Mouse (Mus musculus) hindbrain, embryonic 14.5 days (tissue): ENCODE results near the gene Apex1. TPM values are rescaled to one million over a fixed set of nuclear protein-coding genes. Genes with fewer than 3 reads are reported as not detected.
A peak's percentile ranks its signal among the peaks of the same experiment; 100 is the strongest.
"Not testable (repeated sequence)": the region's sequence is repeated elsewhere in the genome, so short reads cannot be mapped to it uniquely, and the experiment has no call there.

ENCODE experiments used
- ATAC-seq: fragments of 200-750 bp; cut with Nextera tagmentation; 2 replicates; pipeline ENCODE4 v1.8.0; 2017; ENCODE audit warnings: moderate number of reproducible peaks, mild to moderate bottlenecking, moderate TSS enrichment, moderate library complexity; ENCODE audit not compliant: low FRiP score
- DNase-seq: peaks from one replicate; pipeline ENCODE4 v3.0.0-alpha.2; 2015; ENCODE audit warnings: low spot score
- H3K27ac ChIP-seq: fragments of 300-500 bp; sonication (generic); 2 replicates; pipeline ENCODE4 v1.5.1; 2014; ENCODE audit warnings: mild to moderate bottlenecking, moderate library complexity
- H3K27me3 ChIP-seq: fragments of 300-500 bp; sonication (generic); 2 replicates; pipeline ENCODE4 v1.6.1; 2014; ENCODE audit warnings: mild to moderate bottlenecking, low read length, mixed read lengths; ENCODE audit not compliant: control insufficient read depth, insufficient read depth
- H3K36me3 ChIP-seq: fragments of 300-500 bp; sonication (generic); replicated peaks from 2 replicates; pipeline ENCODE4 v1.6.1; 2014; ENCODE audit not compliant: control insufficient read depth, insufficient read depth
- H3K4me1 ChIP-seq: fragments of 300-500 bp; sonication (generic); replicated peaks from 2 replicates; pipeline ENCODE4 v1.6.1; 2014; ENCODE audit warnings: antibody characterized with exemption, low read length, mixed read lengths; ENCODE audit not compliant: control insufficient read depth, insufficient read depth
- H3K4me2 ChIP-seq: fragments of 300-500 bp; sonication (generic); replicated peaks from 2 replicates; pipeline ENCODE4 v1.6.1; 2014; ENCODE audit warnings: mild to moderate bottlenecking, moderate library complexity
- H3K4me3 ChIP-seq: fragments of 300-500 bp; sonication (generic); replicated peaks from 2 replicates; pipeline ENCODE4 v1.5.1; 2014; ENCODE audit warnings: mild to moderate bottlenecking, low read length
- H3K9ac ChIP-seq: fragments of 300-500 bp; sonication (generic); 2 replicates; pipeline ENCODE4 v1.6.1; 2014
- H3K9me3 ChIP-seq: fragments of 300-500 bp; sonication (generic); 2 replicates; pipeline ENCODE4 v1.6.1; 2016; ENCODE audit warnings: low read length; ENCODE audit not compliant: control insufficient read depth
- WGBS: fragments of 180-500 bp; shearing (Covaris S2); extraction: QIAGEN DNeasy Blood & Tissue Kit; methylation state at CpG from one replicate; pipeline ENCODE4 v1.1.7; 2014; 5-methylcytosine and 5-hydroxymethylcytosine counted together
- polyA plus RNA-seq: library from polyadenylated mRNA; unstranded; fragments of >200 nt; fragmentation: Nextera tagmentation; extraction: Ambion mirVana; gene quantifications from 2 replicates; pipeline ENCODE4 v1.2.1, GENCODE M21; 2014

Apex1 gene
- polyA plus RNA-seq, 1 experiment from 2014 or later, result 165 TPM

DNA sequence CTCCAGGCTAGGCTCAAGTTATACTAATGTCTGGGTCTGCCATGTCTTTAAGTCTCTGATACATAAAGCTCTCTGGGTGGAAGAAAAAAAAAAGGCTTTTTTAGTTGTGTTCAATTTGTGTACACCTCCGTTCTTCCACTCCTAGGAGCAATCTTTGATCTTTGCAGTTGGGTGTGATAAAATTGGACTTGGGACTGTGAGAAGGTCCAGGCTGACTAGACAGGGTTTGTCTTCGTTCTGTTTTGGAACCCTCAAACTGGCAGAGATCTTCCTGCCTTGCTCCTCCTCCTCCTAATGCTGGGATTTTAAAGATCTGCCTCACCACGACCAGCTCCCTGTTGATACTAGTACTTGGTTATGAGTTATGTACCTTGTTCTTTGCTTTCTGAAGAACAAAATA, 32.4 kb downstream of the Apex1 start:
- H3K27ac ChIP-seq, H3K4me1 ChIP-seq, H3K27me3 ChIP-seq, H3K9ac ChIP-seq, H3K4me2 ChIP-seq, H3K4me3 ChIP-seq, H3K9me3 ChIP-seq, ATAC-seq, DNase-seq, H3K36me3 ChIP-seq: not testable (repeated sequence)
- 90% methylated on average over 3 of the region's 3 CpGs for WGBS

DNA sequence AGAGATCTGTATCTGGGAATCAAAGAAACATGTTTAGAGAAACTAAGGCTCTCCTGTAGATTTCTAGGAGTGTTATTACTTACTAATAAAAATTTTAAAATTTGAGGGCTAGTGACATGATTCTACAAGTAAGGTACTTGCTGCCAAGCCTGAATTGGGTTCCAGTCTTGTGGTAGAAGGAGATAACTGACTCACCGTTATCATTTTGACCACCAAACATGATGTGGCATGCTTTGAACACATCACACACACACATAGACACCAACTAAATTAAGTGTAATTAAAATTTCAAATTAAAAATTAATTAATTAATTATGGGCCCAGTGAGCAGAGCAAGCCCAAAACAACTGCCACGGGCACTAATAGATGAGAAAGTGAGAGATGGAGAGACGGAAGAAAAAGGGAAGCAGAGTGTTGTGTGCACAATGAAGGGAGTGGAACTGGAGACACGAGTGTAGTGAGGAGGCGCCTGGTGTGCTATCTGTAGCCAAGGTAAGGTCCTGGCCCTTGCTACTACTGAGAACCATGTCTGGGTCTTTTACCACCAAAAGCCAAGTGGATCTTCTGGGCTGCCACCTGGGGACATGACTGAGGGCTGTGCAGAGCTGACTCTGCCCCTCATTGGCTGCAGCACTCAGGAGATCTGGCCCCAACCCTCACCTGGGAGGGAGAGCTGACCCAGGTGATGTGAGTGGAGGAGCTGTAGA, 33.7 kb downstream of the Apex1 start:
- H3K4me1 ChIP-seq, DNase-seq: not testable (repeated sequence)

DNA sequence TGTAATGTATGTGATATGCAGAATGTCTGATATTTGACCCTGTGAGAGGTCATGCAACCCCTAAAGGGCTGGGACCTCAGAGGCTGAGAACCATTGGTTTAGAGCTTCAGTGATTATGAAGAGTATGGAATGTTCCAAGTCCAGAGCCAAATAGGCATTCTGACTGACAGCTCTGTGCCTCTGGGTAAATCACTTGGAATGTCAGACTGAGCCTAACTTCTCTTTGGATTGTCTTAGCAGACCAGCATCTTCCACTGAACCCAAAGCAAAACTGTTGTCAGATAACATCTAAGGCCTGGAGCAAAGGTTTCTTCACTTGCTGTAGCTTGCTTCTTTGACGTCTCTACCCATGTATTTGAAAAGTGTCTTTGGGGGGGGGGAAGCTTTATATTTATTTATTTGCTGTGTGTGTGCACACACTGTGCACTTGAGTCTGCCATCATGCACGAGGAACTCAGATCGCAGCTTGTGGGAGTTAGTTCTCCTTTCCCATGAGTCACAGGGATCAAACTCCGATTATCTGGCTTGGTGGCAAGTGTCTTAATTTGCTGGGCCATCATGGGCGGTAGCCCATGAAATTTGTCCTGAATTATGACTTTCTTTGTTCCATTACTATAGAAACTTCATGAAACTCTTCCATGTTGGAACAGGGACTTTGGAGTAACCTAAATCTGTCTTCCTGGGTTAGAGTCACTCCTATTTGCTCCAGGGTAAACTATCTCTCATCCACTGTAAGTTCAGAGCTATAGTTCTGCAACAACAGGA, 43.6 kb downstream of the Apex1 start:
- ATAC-seq (no peak), DNase-seq (no peak)
- no peaks in the 10 kb centered on the region for H3K27me3 ChIP-seq
- no peaks in the 10 kb centered on the region for H3K9me3 ChIP-seq
- no peak overlapping the region for H3K4me2 ChIP-seq
- H3K36me3 ChIP-seq, result no peaks in the 10 kb centered on the region
- no peak overlapping the region for H3K9ac ChIP-seq
- H3K4me3 ChIP-seq, result no peak overlapping the region
- WGBS, result 78% methylated on average over 5 of the region's 5 CpGs
- H3K4me1 ChIP-seq, result 0 out of 2 replicates have a peak, but pooled peaks cover 5% of the 10 kb centered on the region
- H3K27ac ChIP-seq, result no peak overlapping the region

More for the DNA sequence above, 33.7 kb downstream of the Apex1 start:
- H3K9me3 ChIP-seq, H3K36me3 ChIP-seq, H3K27me3 ChIP-seq, H3K27ac ChIP-seq, ATAC-seq, H3K4me2 ChIP-seq, H3K9ac ChIP-seq, H3K4me3 ChIP-seq: not testable (repeated sequence)
- WGBS, result 88% methylated on average over 5 of the region's 5 CpGs

DNA sequence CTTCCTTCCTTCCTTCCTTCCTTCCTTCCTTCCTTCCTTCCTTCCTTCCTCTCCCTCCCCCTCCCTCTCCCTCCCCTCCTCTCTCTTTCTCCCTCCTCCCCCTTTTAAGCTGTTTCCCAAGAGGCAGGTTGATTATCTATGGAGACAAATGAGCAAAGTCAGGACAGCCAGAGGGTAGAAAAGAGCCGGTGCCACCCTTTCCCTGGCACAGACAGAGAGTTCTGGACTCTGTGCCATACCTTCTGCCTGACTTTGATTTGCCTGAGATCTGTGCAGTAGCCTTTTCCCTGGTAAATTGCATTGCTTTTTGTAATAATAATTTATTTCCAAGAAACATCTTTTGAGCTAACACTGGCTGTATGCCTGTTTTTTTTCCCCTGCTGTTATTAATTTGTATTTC, 44.3 kb downstream of the Apex1 start:
- no peak for ATAC-seq
- Histone ChIP-seq H3K27ac (0 out of 2 replicates have a peak overlapping the region, but pooled peaks have one; percentile 7), H3K4me2 (peak overlapping the region; percentile 24; the same call in 1 of the 2 replicates), H3K9ac (no peak overlapping the region), H3K36me3 (no peaks in the 10 kb centered on the region), H3K9me3 (no peaks in the 10 kb centered on the region), H3K4me3 (no peak overlapping the region), H3K4me1 (0 out of 2 replicates have a peak, but pooled peaks cover 5% of the 10 kb centered on the region), H3K27me3 (no peaks in the 10 kb centered on the region)
- WGBS, result 4% methylated on average over 1 of the region's 1 CpGs
- DNase-seq, result no peak

DNA sequence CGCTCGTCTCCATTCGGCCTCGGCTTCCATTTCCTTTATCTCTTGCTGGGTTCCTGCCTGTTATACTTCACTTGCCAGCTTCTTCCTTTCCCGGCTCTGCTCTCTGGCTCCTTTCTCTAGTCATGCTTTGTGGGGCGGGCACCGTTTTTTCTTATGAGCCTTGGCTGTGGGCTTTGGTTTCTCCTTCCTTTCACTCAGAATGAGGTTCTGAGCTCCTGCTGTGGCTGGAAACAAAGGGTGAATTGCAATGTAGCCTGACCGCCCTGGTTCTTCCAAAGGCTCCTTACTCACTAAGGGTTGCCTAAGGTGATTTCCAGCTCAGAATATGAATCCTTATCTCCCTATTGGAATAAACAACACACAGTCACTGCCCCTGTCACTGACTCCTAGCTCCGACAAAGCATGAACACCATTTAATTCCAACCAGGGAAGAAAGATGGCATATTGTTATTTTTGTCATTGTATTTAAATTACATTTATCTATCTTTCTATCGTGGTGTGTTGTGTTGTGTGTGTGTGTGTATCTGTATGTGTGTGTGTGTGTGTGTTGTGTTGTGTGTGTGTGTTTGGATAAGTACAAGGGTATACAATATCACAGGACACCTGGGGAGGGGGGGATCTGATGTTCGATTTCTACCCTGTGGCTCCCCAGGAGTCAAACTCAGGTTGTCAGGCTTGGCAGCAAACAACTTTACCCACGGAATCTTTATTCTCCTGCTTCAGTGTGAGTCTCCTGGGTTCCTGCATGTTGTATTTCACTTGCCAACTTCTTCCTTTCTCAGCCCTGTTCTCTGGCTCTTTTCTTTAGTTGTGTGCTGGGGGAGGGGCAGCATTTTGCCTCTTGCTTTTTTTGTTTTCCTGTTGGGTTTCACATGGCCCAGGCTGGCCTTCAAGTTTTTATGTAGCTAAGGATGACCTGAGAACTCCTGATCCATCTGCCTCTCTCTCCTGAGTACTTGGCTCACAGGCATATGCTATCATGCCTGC, 45.1 kb downstream of the Apex1 start:
- H3K27ac ChIP-seq, result peak overlapping the region; percentile 7; the same call in 1 of the 2 replicates
- 7% methylated on average over 12 of the region's 12 CpGs for WGBS
- peak; percentile 46 for DNase-seq
- ATAC-seq, result peak; percentile 57; the same call in 1 of the 2 replicates
- no peak overlapping the region for H3K4me3 ChIP-seq
- H3K27me3 ChIP-seq, result no peaks in the 10 kb centered on the region
- 0 out of 2 replicates have a peak, but pooled peaks cover 5% of the 10 kb centered on the region for H3K4me1 ChIP-seq
- H3K4me2 ChIP-seq, result peak overlapping the region; percentile 24; the same call in 1 of the 2 replicates
- no peaks in the 10 kb centered on the region for H3K9me3 ChIP-seq
- no peak overlapping the region for H3K9ac ChIP-seq
- no peaks in the 10 kb centered on the region for H3K36me3 ChIP-seq

DNA sequence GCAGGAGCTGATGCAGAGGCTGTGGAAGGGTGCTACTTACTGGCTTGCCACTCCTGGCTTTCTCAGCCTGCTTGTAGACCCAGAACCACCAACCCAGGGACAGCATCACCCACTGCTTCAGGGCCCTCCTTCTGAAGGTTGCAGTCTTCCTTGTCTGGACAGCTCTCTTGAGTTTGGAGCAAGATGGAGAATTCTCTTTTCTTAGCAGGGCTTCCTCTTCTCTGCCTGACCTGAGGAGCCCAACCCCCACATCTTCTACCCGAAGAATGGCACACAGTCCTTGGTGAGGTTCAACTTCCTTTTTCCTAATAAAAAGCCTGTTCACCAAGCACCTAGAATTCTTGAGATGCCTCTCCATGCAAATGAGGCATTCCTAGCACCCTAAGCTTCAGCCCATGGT, 46.1 kb downstream of the Apex1 start:
- no peaks in the 10 kb centered on the region for H3K9me3 ChIP-seq
- no peak overlapping the region for H3K4me2 ChIP-seq
- WGBS, result 84% methylated on average over 1 of the region's 1 CpGs
- no peak overlapping the region for H3K27ac ChIP-seq
- no peak for DNase-seq
- H3K36me3 ChIP-seq, result no peaks in the 10 kb centered on the region
- no peak for ATAC-seq
- 0 out of 2 replicates have a peak, but pooled peaks cover 5% of the 10 kb centered on the region for H3K4me1 ChIP-seq
- no peak overlapping the region for H3K9ac ChIP-seq
- H3K4me3 ChIP-seq, result no peak overlapping the region
- H3K27me3 ChIP-seq, result no peaks in the 10 kb centered on the region

DNA sequence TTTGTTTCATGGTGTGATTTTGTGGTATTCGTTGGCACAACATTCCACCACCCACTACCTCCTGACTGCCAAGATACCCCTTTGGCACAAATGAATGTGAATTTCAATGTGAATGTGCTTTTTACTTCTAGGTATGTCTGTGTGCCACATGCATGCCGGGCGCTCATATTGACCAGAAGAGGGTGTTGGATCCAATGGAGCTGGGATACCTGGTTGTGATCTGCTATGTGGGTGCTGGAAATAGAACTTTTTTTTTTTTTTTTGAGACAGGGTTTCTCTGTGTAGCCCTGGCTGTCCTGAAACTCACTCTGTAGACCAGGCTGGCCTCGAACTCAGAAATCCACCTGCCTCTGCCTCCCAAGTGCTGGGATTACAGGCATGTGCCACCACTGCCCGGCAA, 48.3 kb downstream of the Apex1 start:
- H3K4me1 ChIP-seq, DNase-seq, H3K36me3 ChIP-seq, H3K27me3 ChIP-seq, H3K4me2 ChIP-seq, H3K4me3 ChIP-seq, H3K9me3 ChIP-seq, ATAC-seq, H3K9ac ChIP-seq, H3K27ac ChIP-seq: not testable (repeated sequence)
- 93% methylated on average over 4 of the region's 5 CpGs for WGBS

DNA sequence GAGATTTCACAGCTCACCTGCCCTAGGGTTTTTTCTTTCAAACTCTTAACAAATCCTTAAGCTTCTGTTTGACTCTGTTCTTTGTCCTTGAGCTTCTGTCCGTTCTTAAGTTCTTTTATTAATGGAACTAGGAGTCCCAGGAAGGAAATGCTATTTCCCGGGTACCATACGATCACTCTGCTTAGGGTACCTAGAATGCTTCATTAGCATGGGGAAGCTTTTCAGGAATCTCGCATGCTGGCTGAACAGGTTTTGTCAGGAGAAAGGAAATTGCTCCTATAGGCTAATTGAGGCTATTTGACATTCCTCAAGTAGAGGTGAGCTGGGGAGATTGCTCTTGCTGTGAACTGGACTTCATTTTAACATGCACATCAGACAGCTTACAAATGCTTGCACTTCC, 48.9 kb downstream of the Apex1 start:
- Histone ChIP-seq H3K4me3 (no peak overlapping the region), H3K9ac (no peak overlapping the region), H3K4me2 (no peak overlapping the region), H3K27ac (no peak overlapping the region), H3K9me3 (no peaks in the 10 kb centered on the region), H3K27me3 (no peaks in the 10 kb centered on the region), H3K4me1 (0 out of 2 replicates have a peak, but pooled peaks cover 5% of the 10 kb centered on the region), H3K36me3 (no peaks in the 10 kb centered on the region)
- WGBS, result 57% methylated on average over 4 of the region's 4 CpGs
- no peak for ATAC-seq
- no peak for DNase-seq
